Mouse (Mus musculus): ENCODE data around the gene Adarb1.
A peak's percentile ranks its signal among the peaks of the same experiment; 100 is the strongest.
"Not testable (repeated sequence)": the region's sequence is repeated elsewhere in the genome, so short reads cannot be mapped to it uniquely, and the experiment has no call there.

Adarb1 gene

GRCm38 (mm10) chr10:77315682-77316081, 102.4 kb downstream of the Adarb1 start:
- DNase-seq (ENCODE audit: low read depth, low spot score): peak; percentile 61

DNA sequence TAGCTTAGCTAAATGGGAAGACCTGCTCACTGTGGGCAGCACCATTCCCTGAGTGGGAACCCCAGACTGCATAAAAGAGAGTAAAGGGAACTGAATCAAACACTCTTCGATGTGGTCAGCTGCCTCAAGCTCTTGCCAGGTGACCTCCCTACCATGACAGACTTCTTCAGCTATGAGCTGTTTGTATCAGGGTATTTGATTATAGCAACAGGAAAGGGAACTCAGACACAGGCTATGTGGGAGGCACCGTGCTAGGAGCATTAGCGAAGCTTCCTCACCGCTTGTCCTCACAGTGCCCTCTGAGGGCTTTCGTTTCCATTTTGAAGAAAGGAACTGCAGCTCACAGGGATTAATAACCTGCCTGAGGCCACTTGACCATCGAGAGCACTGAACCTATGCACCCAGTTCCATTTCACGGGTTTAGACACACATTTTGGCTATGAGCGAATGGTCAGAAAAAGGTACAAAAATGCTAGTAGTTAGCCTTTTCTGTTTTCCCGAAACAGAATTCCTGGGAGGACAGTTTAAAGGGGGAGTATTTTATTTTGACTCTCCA, 103.3 kb downstream of the Adarb1 start:
- no peak for DNase-seq (ENCODE audit: low read depth, low spot score)

- no peak for DNase-seq (ENCODE audit: low read depth, low spot score)
These were observed 109.1 kb downstream of the Adarb1 start for GRCm38 (mm10) chr10:77308978-77309377.

- DNase-seq (ENCODE audit: low read depth, low spot score): no peak
These were observed 112.3 kb downstream of the Adarb1 start for GRCm38 (mm10) chr10:77305766-77306165.

DNA sequence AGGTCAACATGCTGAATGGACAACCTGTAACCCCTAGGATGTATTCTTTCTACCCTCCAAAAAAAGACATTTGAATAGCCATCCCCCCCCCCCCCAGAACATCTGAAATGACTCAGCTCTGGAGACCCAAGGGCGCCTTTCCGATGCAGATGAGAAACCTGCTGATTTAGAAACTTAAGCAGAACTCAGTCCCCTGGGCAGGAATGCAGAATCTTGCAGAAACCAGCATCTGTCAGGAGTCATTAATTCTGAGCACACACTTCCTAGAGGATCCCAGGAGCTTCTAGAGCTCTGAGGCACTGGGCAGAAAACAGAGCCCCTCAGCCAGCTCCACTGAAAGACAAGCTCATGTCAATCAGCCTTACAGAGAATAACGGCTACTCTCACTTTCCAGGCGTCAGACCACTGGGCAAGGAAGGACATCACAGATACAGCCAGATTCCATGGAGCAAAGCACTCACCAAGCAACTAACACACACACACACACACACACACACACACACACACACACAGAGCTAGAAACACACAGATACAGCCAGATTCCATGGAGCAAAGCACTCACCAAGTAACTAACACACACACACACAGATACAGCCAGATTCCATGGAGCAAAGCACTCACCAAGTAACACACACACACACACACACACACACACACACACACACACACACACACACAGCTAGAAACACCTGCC, 113.1 kb downstream of the Adarb1 start:
- DNase-seq (ENCODE audit: low read depth, low spot score): no peak

GRCm38 (mm10) chr10:77304362-77304761, 113.7 kb downstream of the Adarb1 start:
- no peak for DNase-seq (ENCODE audit: low read depth, low spot score)

- DNase-seq (ENCODE audit: low read depth, low spot score): no peak
These were observed 117.2 kb downstream of the Adarb1 start for GRCm38 (mm10) chr10:77300934-77301297.

DNA sequence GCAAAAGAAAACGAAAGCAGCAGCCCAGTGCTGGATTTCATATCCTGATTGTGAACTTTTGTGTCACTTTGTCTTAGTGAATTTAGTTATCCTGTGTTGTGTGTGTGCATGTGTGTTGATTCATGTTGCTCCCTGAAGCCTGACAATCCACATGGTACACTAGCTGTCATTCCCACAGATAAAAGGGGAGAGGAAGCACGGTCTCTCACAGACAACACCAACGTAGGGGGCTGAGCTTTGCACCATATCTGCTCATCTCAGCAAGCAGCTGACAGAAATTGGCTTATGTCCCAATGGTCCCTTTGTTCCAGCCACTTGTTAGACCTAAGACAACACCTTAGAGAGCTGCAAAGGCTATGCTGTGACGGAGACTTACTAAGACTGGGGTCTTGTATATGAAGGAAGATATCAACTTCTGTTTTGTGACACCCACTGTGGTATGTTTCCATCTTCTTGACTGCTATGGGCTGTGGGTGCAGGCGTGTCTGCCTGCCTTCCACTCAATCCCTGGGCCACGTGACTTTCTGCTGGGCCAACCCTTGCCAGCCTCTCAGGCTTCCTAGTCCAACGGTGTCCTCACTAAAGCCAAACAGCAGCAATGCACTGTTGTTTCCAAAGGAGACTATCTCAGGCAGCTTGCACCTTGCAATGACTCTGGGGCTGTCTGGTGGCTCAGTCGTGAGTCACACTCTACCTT, 117.7 kb downstream of the Adarb1 start:
- DNase-seq (ENCODE audit: low read depth, low spot score): no peak

DNA sequence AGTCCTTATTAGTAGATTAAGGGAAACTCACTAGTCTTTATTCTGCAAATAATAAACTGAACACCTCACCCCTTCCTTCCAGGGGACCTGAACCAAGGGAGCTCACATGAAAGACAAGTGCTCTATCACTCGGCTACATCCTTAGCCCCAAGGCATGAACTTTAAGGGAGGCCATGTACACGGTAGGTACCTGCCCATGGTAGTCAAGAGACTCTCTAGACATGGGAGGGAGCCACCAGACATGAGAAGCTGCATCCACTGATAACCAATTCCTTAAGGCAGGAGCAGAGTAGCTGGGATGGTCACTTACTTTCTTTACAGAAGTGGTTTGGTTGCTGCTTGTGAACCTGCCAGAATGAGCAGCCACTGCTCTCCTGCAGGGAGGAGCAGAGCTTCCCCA, 118.9 kb downstream of the Adarb1 start:
- DNase-seq (ENCODE audit: low read depth, low spot score): no peak

DNA sequence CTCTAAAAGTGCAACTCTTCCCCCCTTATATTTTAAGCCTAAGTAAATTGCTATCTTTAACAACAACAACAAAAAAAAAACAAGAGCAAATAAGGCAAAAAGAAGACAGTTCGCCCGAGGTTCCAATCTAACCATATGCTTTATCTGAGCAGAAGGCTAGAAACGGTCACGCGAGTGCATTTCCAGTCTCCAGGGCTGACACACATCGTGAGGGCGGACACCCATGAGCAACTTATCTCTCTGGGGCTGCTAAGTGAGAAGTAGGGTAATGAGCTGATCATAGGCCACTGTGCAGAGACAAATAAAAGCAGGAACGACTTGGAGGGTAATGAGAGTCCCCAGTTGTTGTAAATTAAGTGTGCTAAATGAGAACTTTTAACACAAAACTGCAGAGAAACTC, 119.4 kb downstream of the Adarb1 start:
- no peak for DNase-seq (ENCODE audit: low read depth, low spot score)

GRCm38 (mm10) chr10:77294691-77295090, 123.4 kb downstream of the Adarb1 start:
- DNase-seq (ENCODE audit: low read depth, low spot score): no peak

- no peak for DNase-seq (ENCODE audit: low read depth, low spot score)
These were observed 127.3 kb downstream of the Adarb1 start for GRCm38 (mm10) chr10:77290624-77291366.

GRCm38 (mm10) chr10:77289559-77289958, 128.5 kb downstream of the Adarb1 start:
- DNase-seq (ENCODE audit: low read depth, low spot score): no peak

- no peak for DNase-seq (ENCODE audit: low read depth, low spot score)
These were observed 129.4 kb downstream of the Adarb1 start for GRCm38 (mm10) chr10:77288639-77289195.

GRCm38 (mm10) chr10:77287626-77288025, 130.4 kb downstream of the Adarb1 start:
- no peak for DNase-seq (ENCODE audit: low read depth, low spot score)

- DNase-seq (ENCODE audit: low read depth, low spot score): no peak
These were observed 133.2 kb downstream of the Adarb1 start for GRCm38 (mm10) chr10:77284832-77285231.

GRCm38 (mm10) chr10:77282822-77283221, 135.2 kb downstream of the Adarb1 start:
- DNase-seq (ENCODE audit: low read depth, low spot score): no peak

GRCm38 (mm10) chr10:77282085-77282484, 136.0 kb downstream of the Adarb1 start:
- DNase-seq (ENCODE audit: low read depth, low spot score): not testable (repeated sequence)

- no peak for DNase-seq (ENCODE audit: low read depth, low spot score)
These were observed 144.3 kb downstream of the Adarb1 start for GRCm38 (mm10) chr10:77273798-77274197.

DNA sequence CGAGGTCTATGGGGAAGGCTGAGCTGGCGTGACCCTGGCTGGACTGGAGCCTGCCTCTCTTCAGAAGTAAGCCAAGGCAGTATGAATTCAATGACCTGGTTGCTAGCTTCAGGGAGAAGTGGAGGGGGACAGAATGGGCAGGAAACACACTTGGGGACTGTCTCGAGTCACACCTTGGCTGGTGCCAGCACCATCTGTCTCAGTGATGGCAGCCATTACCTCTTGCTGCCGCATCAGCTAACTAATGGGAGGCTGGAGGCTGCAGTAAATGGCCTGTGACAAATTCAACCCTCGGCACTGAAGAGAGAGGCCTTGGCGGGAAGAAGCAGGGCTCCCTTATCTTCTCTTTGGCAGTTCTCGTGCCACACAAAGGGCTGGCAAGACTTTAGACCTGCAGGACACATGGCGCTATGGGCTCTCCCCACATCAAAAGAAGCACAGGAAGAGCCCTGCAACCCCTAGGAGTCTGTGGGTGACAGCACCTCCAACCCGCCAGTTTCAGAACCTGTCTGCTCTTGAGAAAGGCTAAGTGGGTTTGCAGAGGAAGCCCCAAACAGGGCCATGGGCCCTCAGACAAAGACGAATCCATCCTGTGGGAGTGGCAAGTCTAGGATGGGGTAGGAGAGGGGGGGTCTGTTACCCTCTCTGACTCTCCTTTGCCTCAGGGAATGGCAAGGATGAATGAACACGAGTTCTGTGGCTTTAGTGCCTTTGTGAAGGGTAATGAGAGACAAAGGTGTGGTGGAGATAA, 144.9 kb downstream of the Adarb1 start:
- DNase-seq (ENCODE audit: low read depth, low spot score): no peak

DNA sequence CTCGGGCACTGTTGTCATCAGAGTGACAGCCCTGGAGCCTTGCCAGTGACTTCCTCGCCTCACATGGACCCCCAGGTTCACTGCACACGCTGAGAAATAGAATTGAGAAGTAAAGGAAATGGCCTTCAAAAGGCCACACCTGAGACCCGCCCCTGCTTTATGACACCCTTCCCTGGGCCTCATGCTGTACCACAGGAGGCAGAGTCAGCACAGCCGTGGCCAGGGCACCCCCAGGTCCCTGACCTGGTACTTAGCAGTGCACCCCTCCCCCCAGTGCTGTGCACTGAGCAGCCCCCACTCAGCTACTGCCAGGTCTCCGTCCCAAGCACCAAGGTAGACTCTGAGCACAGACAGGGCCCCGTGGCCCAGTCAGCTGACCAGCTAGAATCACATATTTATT, 148.9 kb downstream of the Adarb1 start:
- no peak for DNase-seq (ENCODE audit: low read depth, low spot score)
